Mouse (Mus musculus) urinary bladder, postnatal 25 days (tissue): Measurements from ENCODE around the gene Zzz3.
"Not testable (repeated sequence)": the region's sequence is repeated elsewhere in the genome, so short reads cannot be mapped to it uniquely, and the experiment has no call there.

ENCODE experiments used
- DNase-seq: peaks from one replicate; pipeline ENCODE4 v3.0.0; 2022; ENCODE audit warnings: low spot score

Gene Zzz3

GRCm38 (mm10) chr3:152401964-152402670 is 6.8 kb downstream of the Zzz3 start:
- peak; percentile 42 for DNase-seq

GRCm38 (mm10) chr3:152402671-152403066 is 7.4 kb downstream of the Zzz3 start:
- no peak for DNase-seq

- no peak for DNase-seq
Observed at GRCm38 (mm10) chr3:152403827-152404226, 8.6 kb downstream of the Zzz3 start.

- DNase-seq: no peak
Observed at GRCm38 (mm10) chr3:152405420-152405819, 10.1 kb downstream of the Zzz3 start.

- no peak for DNase-seq
Observed at GRCm38 (mm10) chr3:152405978-152406640, 10.8 kb downstream of the Zzz3 start.

- no peak for DNase-seq
Observed at GRCm38 (mm10) chr3:152410980-152411551, 15.8 kb downstream of the Zzz3 start.

- DNase-seq: no peak
Observed at GRCm38 (mm10) chr3:152412362-152412761, 17.1 kb downstream of the Zzz3 start.

- DNase-seq: no peak
Observed at GRCm38 (mm10) chr3:152428925-152429324, 33.7 kb downstream of the Zzz3 start.

GRCm38 (mm10) chr3:152432677-152433076 is 37.4 kb downstream of the Zzz3 start:
- DNase-seq: no peak

- no peak for DNase-seq
Observed at GRCm38 (mm10) chr3:152435590-152435989, 40.3 kb downstream of the Zzz3 start.

GRCm38 (mm10) chr3:152438068-152438467 is 42.8 kb downstream of the Zzz3 start:
- no peak for DNase-seq

- no peak for DNase-seq
Observed at GRCm38 (mm10) chr3:152442795-152443194, 47.5 kb downstream of the Zzz3 start.

- DNase-seq: no peak
Observed at GRCm38 (mm10) chr3:152444114-152444513, 48.8 kb downstream of the Zzz3 start.

- no peak for DNase-seq
Observed at GRCm38 (mm10) chr3:152446966-152447365, 51.7 kb downstream of the Zzz3 start.

GRCm38 (mm10) chr3:152453163-152453562 is 57.9 kb downstream of the Zzz3 start:
- no peak for DNase-seq

GRCm38 (mm10) chr3:152457308-152458035 is 62.2 kb downstream of the Zzz3 start:
- no peak for DNase-seq

GRCm38 (mm10) chr3:152458875-152459274 is 63.6 kb downstream of the Zzz3 start:
- not testable (repeated sequence) for DNase-seq

GRCm38 (mm10) chr3:152460802-152461201 is 65.5 kb downstream of the Zzz3 start:
- no peak for DNase-seq

- no peak for DNase-seq
Observed at GRCm38 (mm10) chr3:152462038-152462547, 66.8 kb downstream of the Zzz3 start.

GRCm38 (mm10) chr3:152462900-152463299 is 67.6 kb downstream of the Zzz3 start:
- DNase-seq: no peak

GRCm38 (mm10) chr3:152464462-152464861 is 69.2 kb downstream of the Zzz3 start:
- DNase-seq: no peak

- no peak for DNase-seq
Observed at GRCm38 (mm10) chr3:152465338-152465737, 70.1 kb downstream of the Zzz3 start.
